Mouse (Mus musculus) neural tube, embryonic 14.5 days (tissue): ENCODE data around the gene Fzr1. TPM values are rescaled to one million over a fixed set of nuclear protein-coding genes. Genes with fewer than 3 reads are reported as not detected.

Experiments
- ATAC-seq: fragments of 200-750 bp; cut with Nextera tagmentation; 2 replicates; pipeline ENCODE4 v1.8.0; 2017; ENCODE audit warnings: low read depth, mild to moderate bottlenecking, moderate TSS enrichment, moderate library complexity
- H3K27ac ChIP-seq: fragments of 300-500 bp; sonication (generic); 2 replicates; pipeline ENCODE4 v1.5.1; 2014; ENCODE audit warnings: low read depth, mild to moderate bottlenecking, control low read depth, low read length, moderate library complexity, mixed read lengths
- H3K27me3 ChIP-seq: fragments of 300-500 bp; sonication (generic); 2 replicates; pipeline ENCODE4 v1.6.1; 2014; ENCODE audit warnings: low read length; ENCODE audit not compliant: control insufficient read depth, insufficient read depth
- H3K36me3 ChIP-seq: fragments of 300-500 bp; sonication (generic); 2 replicates; pipeline ENCODE4 v1.6.1; 2014; ENCODE audit warnings: low read length, mixed read lengths; ENCODE audit not compliant: control insufficient read depth, insufficient read depth
- H3K4me1 ChIP-seq: fragments of 300-500 bp; sonication (generic); 2 replicates; pipeline ENCODE4 v1.6.1; 2014; ENCODE audit warnings: low read length; ENCODE audit not compliant: control insufficient read depth, insufficient read depth
- H3K4me2 ChIP-seq: fragments of 300-500 bp; sonication (generic); 2 replicates; pipeline ENCODE4 v1.6.1; 2014; ENCODE audit warnings: mild to moderate bottlenecking, low read depth, low read length, control low read depth
- H3K4me3 ChIP-seq: fragments of 300-500 bp; sonication (generic); 2 replicates; pipeline ENCODE4 v1.5.1; 2014; ENCODE audit warnings: low read depth, low read length, control low read depth, mixed read lengths
- H3K9ac ChIP-seq: fragments of 300-500 bp; sonication (generic); replicated peaks from 2 replicates; pipeline ENCODE4 v1.6.1; 2014; ENCODE audit warnings: low read depth, mild to moderate bottlenecking, control low read depth, low read length, mixed read lengths
- H3K9me3 ChIP-seq: fragments of 300-500 bp; sonication (generic); 2 replicates; pipeline ENCODE4 v1.6.1; 2016; ENCODE audit warnings: low read length; ENCODE audit not compliant: control insufficient read depth
- WGBS: fragments of 180-500 bp; shearing (Covaris S2); extraction: QIAGEN DNeasy Blood & Tissue Kit; methylation state at CpG from one replicate; pipeline ENCODE4 v1.1.7; 2014; 5-methylcytosine and 5-hydroxymethylcytosine counted together
- polyA plus RNA-seq: library from polyadenylated mRNA; unstranded; fragments of >200 nt; fragmentation: Nextera tagmentation; extraction: Ambion mirVana; gene quantifications from 2 replicates; pipeline ENCODE4 v1.2.1, GENCODE M21; 2014

Fzr1 gene
- polyA plus RNA-seq, 1 experiment from 2014 or later, result 125 TPM

DNA sequence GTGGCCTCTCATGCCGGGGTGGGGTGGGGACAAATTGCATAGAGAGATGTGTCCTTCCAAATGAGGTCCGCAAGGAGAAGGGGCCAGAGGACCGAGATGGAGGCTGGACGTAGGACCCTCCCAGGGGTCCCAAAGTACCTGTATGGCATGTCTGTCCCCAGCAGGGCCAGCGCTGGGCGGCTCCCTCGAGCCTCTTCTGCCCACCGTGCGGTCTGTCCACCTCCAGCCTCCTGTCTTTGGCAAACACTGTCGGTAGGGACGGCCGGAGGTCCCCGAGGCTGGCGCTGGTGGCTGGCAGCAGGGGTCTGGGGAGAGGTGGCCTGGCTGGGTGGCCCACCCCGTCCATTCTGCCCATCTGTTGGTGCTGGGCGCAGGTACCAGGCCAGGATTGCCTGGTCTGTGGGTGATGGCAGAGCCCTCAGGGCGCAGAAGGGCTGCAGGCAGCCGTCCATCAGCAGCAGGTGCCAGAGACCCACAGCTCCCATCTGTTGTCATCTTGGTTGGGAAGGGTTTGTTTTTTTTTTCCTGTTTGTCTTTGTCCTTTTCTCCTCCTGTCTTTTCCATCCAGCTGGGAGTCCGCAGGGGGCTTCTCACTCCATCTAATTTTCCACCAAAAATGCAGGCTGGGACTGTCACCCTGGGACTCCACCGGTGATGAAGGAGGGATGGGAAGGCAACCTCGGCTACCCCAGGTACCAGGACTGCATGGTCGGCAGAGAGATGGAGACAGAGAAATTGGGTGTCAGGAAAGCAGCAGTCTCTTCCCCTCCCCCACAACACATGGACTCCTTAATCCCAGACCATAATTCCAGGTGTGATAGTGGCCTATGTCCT, 22.3 kb upstream of the Fzr1 start:
- H3K9ac ChIP-seq, result no peak overlapping the region

DNA sequence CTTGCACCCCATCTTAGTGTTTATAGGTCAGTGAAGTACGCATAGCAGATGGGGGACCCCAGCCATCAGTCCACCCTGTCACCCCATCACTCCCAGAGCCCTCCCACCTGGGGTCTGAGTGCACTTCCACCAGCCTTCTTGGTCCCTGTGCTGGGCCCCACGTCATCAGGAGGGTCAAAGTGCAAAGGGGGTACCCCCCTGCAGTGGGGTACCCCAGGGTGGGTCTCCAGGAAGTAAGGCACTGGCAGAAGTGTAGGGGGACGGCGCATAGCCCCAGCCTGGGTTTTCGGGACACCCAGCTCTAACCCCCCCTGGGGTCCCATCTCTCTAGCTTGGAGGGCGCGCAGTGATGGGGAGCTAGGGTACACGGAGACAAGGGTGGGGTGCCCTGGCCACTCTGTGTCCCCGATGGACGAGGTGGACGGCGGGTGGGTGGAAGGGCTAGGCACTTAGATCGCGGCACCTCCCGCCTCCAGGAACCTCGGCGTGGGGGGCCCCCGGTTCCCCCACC, 21.5 kb upstream of the Fzr1 start:
- Histone ChIP-seq H3K4me2 (no peak overlapping the region), H3K4me3 (no peak overlapping the region), H3K27ac (no peak overlapping the region), H3K27me3 (no peaks in the 10 kb centered on the region), H3K9ac (no peak overlapping the region), H3K36me3 (peaks cover 30% of the 10 kb centered on the region), H3K9me3 (no peaks in the 10 kb centered on the region), H3K4me1 (peaks cover 36% of the 10 kb centered on the region)
- WGBS, result 79% methylated on average over 18 of the region's 18 CpGs
- ATAC-seq, result no peak

More for the DNA sequence above, 22.3 kb upstream of the Fzr1 start:
- no peaks in the 10 kb centered on the region for H3K9me3 ChIP-seq
- H3K4me3 ChIP-seq, result 0 out of 2 replicates have a peak overlapping the region, but pooled peaks have one; percentile 7
- no peaks in the 10 kb centered on the region for H3K27me3 ChIP-seq
- no peak for ATAC-seq
- no peak overlapping the region; the same call in 1 of the 2 replicates for H3K4me2 ChIP-seq
- WGBS, result 37% methylated on average over 17 of the region's 22 CpGs
- H3K36me3 ChIP-seq, result peaks cover 32% of the 10 kb centered on the region
- H3K4me1 ChIP-seq, result peaks cover 36% of the 10 kb centered on the region
- H3K27ac ChIP-seq, result 0 out of 2 replicates have a peak overlapping the region, but pooled peaks have one; percentile 81

DNA sequence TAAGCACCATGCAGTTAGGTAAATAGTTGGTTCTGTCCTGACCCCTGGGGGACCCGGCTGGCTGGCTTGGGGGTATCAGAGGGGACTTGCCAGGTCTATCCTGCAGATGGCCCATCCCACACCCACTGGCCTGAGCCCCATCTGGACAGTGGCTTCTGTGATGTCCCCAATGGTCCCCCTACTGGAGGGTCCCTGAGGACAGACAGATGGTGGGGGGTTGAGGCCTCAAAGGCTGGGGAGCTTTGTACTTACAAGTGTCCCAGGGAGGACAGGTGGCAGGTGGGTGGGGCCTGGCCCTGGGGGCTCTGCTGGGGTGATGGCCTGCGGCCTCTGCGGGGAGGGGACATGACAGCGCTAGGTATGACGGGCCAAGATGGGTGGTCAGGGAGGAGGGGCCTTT, 21.0 kb upstream of the Fzr1 start:
- ATAC-seq, result no peak
- H3K9ac ChIP-seq, result no peak overlapping the region
- no peak overlapping the region; the same call in 1 of the 2 replicates for H3K27ac ChIP-seq
- H3K4me3 ChIP-seq, result no peak overlapping the region
- peaks cover 25% of the 10 kb centered on the region for H3K36me3 ChIP-seq
- H3K4me1 ChIP-seq, result peaks cover 36% of the 10 kb centered on the region
- 50% methylated on average over 5 of the region's 5 CpGs for WGBS
- no peaks in the 10 kb centered on the region for H3K27me3 ChIP-seq
- no peak overlapping the region for H3K4me2 ChIP-seq
- no peaks in the 10 kb centered on the region for H3K9me3 ChIP-seq

DNA sequence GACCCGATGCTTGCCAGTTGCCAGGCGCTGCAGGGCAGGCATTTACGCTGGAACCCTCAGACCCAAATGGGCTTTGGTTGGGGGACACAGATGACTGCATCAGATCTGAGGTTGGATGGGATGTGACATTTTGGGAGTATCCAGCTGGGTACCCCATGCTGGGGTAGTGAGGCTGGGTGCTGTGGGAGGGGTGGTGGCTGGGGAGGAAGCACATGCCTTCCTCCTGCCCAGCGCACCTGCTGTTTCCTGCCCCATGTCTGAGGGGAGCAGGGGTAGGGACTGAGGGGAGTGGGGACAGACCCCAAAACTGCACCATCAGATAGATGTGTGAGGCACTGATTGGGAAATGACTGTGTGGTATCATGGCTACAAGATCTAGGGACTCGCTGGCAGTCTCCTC, 18.4 kb upstream of the Fzr1 start:
- Histone ChIP-seq H3K9ac (0 out of 2 replicates have a peak overlapping the region, but pooled peaks have one; percentile 4), H3K27me3 (no peaks in the 10 kb centered on the region), H3K36me3 (peaks cover 21% of the 10 kb centered on the region), H3K9me3 (no peaks in the 10 kb centered on the region), H3K27ac (no peak overlapping the region), H3K4me3 (no peak overlapping the region), H3K4me2 (no peak overlapping the region), H3K4me1 (peaks cover 27% of the 10 kb centered on the region)
- 54% methylated on average over 5 of the region's 5 CpGs for WGBS
- ATAC-seq, result no peak

DNA sequence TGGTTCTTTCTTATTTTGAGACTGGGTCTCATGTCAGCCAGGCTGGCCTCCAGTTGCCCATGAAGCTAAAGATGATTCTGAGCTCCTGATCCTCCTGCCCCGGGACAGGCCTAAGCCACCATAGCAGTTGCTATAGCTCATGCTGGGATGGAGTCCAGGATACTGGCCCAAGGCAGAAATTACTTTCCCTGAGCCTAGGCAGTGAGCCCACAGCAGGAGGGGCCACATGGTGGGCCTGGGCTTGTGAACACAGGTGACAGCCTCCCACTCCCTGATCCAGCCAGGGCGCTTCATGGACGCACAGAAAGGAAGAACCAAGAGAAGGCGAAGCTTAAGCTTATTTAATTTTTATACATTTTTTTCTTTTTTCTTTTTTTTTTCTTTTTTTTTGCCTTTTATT, 17.5 kb upstream of the Fzr1 start:
- Histone ChIP-seq H3K27me3 (no peaks in the 10 kb centered on the region), H3K9ac (no peak overlapping the region), H3K4me3 (no peak overlapping the region), H3K4me2 (no peak overlapping the region), H3K27ac (peak overlapping the region; percentile 55; the same call in 1 of the 2 replicates), H3K4me1 (peaks cover 19% of the 10 kb centered on the region), H3K9me3 (no peaks in the 10 kb centered on the region), H3K36me3 (peaks cover 21% of the 10 kb centered on the region)
- 84% methylated on average over 4 of the region's 4 CpGs for WGBS
- ATAC-seq, result no peak

DNA sequence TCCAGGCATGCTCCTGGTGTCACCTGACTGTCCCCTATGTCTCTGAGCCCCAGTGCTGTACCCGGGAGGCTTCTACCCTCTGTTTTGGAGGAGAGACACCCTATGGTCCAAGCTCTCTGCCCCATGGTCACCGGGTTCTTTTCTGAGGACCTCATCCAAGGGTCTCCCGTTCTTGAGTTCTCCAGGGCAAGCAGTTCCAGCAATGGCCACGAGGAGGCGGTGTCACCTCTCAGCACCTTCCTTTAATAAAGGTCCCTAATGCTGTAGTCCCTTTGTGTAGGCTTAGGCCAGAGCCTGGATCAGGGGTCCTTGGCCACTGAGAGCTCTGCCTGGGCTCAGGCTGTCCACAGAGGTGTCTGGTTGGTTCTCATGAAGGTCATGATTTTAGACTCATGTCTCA, 16.8 kb upstream of the Fzr1 start:
- H3K36me3 ChIP-seq, result peaks cover 15% of the 10 kb centered on the region

DNA sequence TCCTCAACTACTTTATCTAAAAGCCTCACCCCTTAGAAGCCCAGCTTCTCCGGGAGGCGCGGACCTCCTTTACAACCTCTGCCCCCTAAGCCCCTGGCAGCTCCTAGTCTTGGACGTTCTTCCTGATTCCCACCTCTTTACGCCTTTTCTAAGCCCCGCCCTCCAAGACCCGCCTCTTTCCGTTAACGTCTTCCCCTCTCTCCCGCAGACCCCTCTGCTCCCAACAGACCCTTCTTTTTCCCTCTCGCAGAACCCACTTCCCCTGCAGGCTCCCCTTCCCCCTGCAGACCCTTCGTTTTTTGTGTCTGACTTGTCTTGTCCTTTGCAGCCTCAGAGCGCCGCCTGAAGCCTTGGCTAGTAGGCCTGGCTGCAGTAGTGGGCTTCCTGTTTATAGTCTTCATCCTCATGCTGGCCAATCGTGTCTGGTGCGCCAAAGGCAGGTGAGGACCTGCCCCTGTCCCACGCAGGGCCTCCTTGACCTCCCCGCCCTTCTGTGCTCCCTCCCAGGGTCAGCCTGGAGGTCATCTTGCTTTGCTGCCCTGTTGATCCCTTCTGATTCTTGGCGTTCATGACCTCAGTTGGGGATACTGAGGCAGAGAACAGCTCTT, 15.2 kb upstream of the Fzr1 start:
- H3K27ac ChIP-seq, result peak overlapping the region; percentile 22; the same call in 1 of the 2 replicates

More for the DNA sequence above, 16.8 kb upstream of the Fzr1 start:
- Histone ChIP-seq H3K27ac (no peak overlapping the region), H3K4me1 (peaks cover 15% of the 10 kb centered on the region), H3K4me2 (no peak overlapping the region), H3K9ac (no peak overlapping the region), H3K9me3 (no peaks in the 10 kb centered on the region), H3K27me3 (no peaks in the 10 kb centered on the region), H3K4me3 (no peak overlapping the region)
- no peak for ATAC-seq
- 16% methylated on average over 5 of the region's 5 CpGs for WGBS

DNA sequence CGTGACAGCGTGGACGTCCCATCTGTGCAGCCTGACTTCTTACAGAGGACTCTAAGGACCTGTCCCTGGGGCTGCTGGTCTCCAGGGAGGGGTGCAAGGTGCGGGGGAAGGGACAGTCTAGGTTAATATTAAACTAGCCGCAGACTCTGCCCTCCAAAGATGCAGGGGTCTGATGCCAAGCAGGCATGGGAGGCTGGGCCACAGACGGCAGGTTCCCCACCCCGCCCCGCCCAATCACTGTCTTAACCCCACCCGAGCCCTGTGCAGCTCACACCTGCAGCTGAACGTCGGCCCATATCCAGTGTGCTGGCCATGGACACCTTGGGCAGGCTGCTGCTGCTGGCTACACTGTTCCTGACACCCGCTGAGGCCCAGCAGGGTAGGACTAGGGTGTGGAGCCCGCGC, 14.5 kb upstream of the Fzr1 start, which contains the start of gene Smim24:
Gene Smim24 (plus strand): TSS at position 271 of the 405 bp plus-strand sequence.
- Histone ChIP-seq H3K27me3 (no peaks in the 10 kb centered on the region), H3K9me3 (no peaks in the 10 kb centered on the region), H3K36me3 (peaks cover 11% of the 10 kb centered on the region), H3K9ac (peak within 1 kb of the TSS; percentile 32), H3K27ac (peak within 1 kb of the TSS; percentile 22; the same call in 1 of the 2 replicates), H3K4me1 (peaks cover 17% of the 10 kb centered on the region), H3K4me2 (peak within 1 kb of the TSS; percentile 39), H3K4me3 (0 out of 2 replicates have a peak within 1 kb of the TSS, but pooled peaks have one; percentile 12)
- ATAC-seq, result no peak
- WGBS, result 68% methylated on average over 13 of the region's 14 CpGs

More for the DNA sequence above, 15.2 kb upstream of the Fzr1 start:
- Histone ChIP-seq H3K4me1 (peaks cover 20% of the 10 kb centered on the region), H3K4me2 (peak overlapping the region; percentile 39), H3K36me3 (peaks cover 7% of the 10 kb centered on the region; the same call in 1 of the 2 replicates), H3K4me3 (0 out of 2 replicates have a peak overlapping the region, but pooled peaks have one; percentile 12), H3K9ac (peak overlapping the region; percentile 32; the same call in 1 of the 2 replicates), H3K9me3 (no peaks in the 10 kb centered on the region), H3K27me3 (no peaks in the 10 kb centered on the region)
- ATAC-seq, result no peak
- 7% methylated on average over 19 of the region's 19 CpGs for WGBS
